Mouse (Mus musculus) liver, embryonic 16.5 days (tissue): ENCODE data around the gene Tnr. TPM values are rescaled to one million over a fixed set of nuclear protein-coding genes. Genes with fewer than 3 reads are reported as not detected.

Experiments
- ATAC-seq: fragments of 200-750 bp; cut with Nextera tagmentation; 2 replicates; pipeline ENCODE4 v1.8.0; 2017; ENCODE audit warnings: low read depth, mild to moderate bottlenecking, moderate number of reproducible peaks, moderate library complexity
- H3K27ac ChIP-seq: fragments of 300-500 bp; sonication (generic); 2 replicates; pipeline ENCODE4 v1.5.1; 2014; ENCODE audit warnings: mild to moderate bottlenecking, low read length
- H3K27me3 ChIP-seq: fragments of 300-500 bp; sonication (generic); 2 replicates; pipeline ENCODE4 v1.6.1; 2014; ENCODE audit warnings: low read depth, low read length, mixed read lengths; ENCODE audit not compliant: control insufficient read depth, insufficient read depth
- H3K36me3 ChIP-seq: fragments of 300-500 bp; sonication (generic); 2 replicates; pipeline ENCODE4 v1.6.1; 2014; ENCODE audit warnings: mild to moderate bottlenecking; ENCODE audit not compliant: control insufficient read depth, insufficient read depth
- H3K4me1 ChIP-seq: fragments of 300-500 bp; sonication (generic); 2 replicates; pipeline ENCODE4 v1.6.1; 2014; ENCODE audit warnings: low read depth, low read length, mixed read lengths; ENCODE audit not compliant: control insufficient read depth
- H3K4me2 ChIP-seq: fragments of 300-500 bp; sonication (generic); 2 replicates; pipeline ENCODE4 v1.6.1; 2014; ENCODE audit warnings: low read depth, low read length, mixed read lengths
- H3K4me3 ChIP-seq: fragments of 300-500 bp; sonication (generic); 2 replicates; pipeline ENCODE4 v1.5.1; 2014; ENCODE audit warnings: low read depth, mild to moderate bottlenecking, low read length
- H3K9ac ChIP-seq: fragments of 300-500 bp; sonication (generic); 2 replicates; pipeline ENCODE4 v1.6.1; 2014; ENCODE audit warnings: low read depth, low read length
- H3K9me3 ChIP-seq: fragments of 300-500 bp; sonication (generic); replicated peaks from 2 replicates; pipeline ENCODE4 v1.6.1; 2016; ENCODE audit warnings: low read length; ENCODE audit not compliant: control insufficient read depth
- WGBS: fragments of 180-500 bp; shearing (Covaris S2); extraction: QIAGEN DNeasy Blood & Tissue Kit; methylation state at CpG from one replicate; pipeline ENCODE4 v1.1.7; 2014; ENCODE audit not compliant: insufficient replicate concordance; 5-methylcytosine and 5-hydroxymethylcytosine counted together
- polyA plus RNA-seq: library from polyadenylated mRNA; unstranded; fragments of >200 nt; fragmentation: Nextera tagmentation; extraction: Ambion mirVana; gene quantifications from 2 replicates; pipeline ENCODE4 v1.2.1, GENCODE M21; 2015

Tnr gene
- polyA plus RNA-seq, 1 experiment from 2014 or later = 0.02 TPM

GRCm38 (mm10) chr1:159809493-159809892 lies 285.9 kb downstream of the Tnr start:
- no peaks in the 10 kb centered on the region for H3K27me3 ChIP-seq
- H3K4me3 ChIP-seq = no peak overlapping the region
- no peaks in the 10 kb centered on the region for H3K9me3 ChIP-seq
- WGBS = 21% methylated on average over 3 of the region's 3 CpGs
- H3K9ac ChIP-seq = no peak overlapping the region
- H3K36me3 ChIP-seq = no peaks in the 10 kb centered on the region
- no peak overlapping the region for H3K4me2 ChIP-seq
- no peaks in the 10 kb centered on the region; the same call in 1 of the 2 replicates for H3K4me1 ChIP-seq
- ATAC-seq = no peak
- H3K27ac ChIP-seq = no peak overlapping the region

DNA sequence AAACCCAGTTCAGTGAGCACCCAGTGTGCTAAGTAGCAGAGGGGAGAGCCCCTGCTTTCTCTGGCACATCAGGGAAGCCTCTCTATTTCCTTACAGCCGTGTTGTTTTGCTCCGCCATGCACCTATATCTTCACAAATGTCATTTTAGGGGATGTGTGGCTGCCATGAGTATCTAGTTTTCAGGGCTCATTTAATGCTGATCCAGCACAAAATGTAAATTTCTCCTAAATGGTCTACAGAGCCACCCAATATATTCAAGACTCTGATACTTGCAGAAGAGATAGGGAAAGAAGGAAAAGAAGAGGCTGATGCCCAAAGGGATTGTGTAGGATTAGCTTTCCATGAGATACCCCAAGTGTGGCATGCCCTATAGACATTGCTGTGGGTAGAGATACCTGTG lies 288.2 kb downstream of the Tnr start:
- H3K27me3 ChIP-seq = no peaks in the 10 kb centered on the region
- H3K4me2 ChIP-seq = no peak overlapping the region
- WGBS = 51% methylated on average over 2 of the region's 2 CpGs
- H3K9me3 ChIP-seq = no peaks in the 10 kb centered on the region
- no peak overlapping the region for H3K27ac ChIP-seq
- H3K4me3 ChIP-seq = no peak overlapping the region
- H3K36me3 ChIP-seq = no peaks in the 10 kb centered on the region
- no peak overlapping the region for H3K9ac ChIP-seq
- no peaks in the 10 kb centered on the region; the same call in 1 of the 2 replicates for H3K4me1 ChIP-seq
- ATAC-seq = no peak

DNA sequence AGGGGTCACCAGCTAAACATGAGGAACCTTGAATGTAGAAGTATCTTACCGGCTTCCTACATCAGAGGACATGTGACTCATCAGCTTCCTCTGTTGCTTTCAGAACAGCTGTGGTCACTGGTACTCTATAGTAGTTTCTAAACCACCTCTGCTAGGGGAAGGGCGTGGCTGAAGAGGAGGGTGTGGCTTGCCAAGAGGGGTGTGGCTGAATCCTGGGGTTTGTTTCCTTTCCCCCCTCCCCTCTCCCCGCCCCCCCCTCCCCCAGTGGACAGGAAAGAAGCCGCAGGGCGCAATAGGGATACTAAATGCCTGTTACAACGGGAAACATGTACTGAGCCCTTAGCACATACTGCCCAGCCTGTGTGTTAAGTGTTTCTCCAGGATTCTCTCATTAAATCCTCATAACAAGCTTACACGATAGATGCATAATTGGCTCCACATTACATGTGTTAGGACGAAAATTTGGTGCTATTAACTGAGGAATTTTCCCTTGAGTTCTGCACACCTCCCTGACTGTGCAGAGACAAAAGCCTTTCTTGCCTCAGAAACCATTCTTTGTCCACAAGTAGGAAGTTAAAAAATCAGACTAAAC lies 289.3 kb downstream of the Tnr start:
- 2% methylated on average over 7 of the region's 8 CpGs for whole genome bisulfite sequencing
- H3K4me3 ChIP-seq = no peak overlapping the region
- H3K27me3 ChIP-seq = no peaks in the 10 kb centered on the region
- no peak overlapping the region for H3K9ac ChIP-seq
- no peak overlapping the region for H3K4me2 ChIP-seq
- H3K36me3 ChIP-seq = no peaks in the 10 kb centered on the region
- H3K27ac ChIP-seq = no peak overlapping the region
- no peaks in the 10 kb centered on the region; the same call in 1 of the 2 replicates for H3K4me1 ChIP-seq
- ATAC-seq = peak; percentile 72
- H3K9me3 ChIP-seq = no peaks in the 10 kb centered on the region

- Histone ChIP-seq H3K4me1 (no peaks in the 10 kb centered on the region; the same call in 1 of the 2 replicates), H3K27me3 (no peaks in the 10 kb centered on the region), H3K9me3 (no peaks in the 10 kb centered on the region), H3K4me2 (no peak overlapping the region), H3K36me3 (no peaks in the 10 kb centered on the region), H3K9ac (no peak overlapping the region), H3K27ac (no peak overlapping the region), H3K4me3 (no peak overlapping the region)
- 9% methylated on average over 3 of the region's 3 CpGs for WGBS
- no peak for ATAC-seq
Observed at GRCm38 (mm10) chr1:159814348-159814747, 290.8 kb downstream of the Tnr start.

GRCm38 (mm10) chr1:159816614-159817371 lies 293.2 kb downstream of the Tnr start:
- H3K36me3 ChIP-seq = no peaks in the 10 kb centered on the region
- H3K4me3 ChIP-seq = no peak overlapping the region
- no peak for ATAC-seq
- H3K27ac ChIP-seq = no peak overlapping the region
- no peaks in the 10 kb centered on the region for H3K27me3 ChIP-seq
- no peak overlapping the region for H3K9ac ChIP-seq
- no peaks in the 10 kb centered on the region; the same call in 1 of the 2 replicates for H3K4me1 ChIP-seq
- no peak overlapping the region for H3K4me2 ChIP-seq
- H3K9me3 ChIP-seq = no peaks in the 10 kb centered on the region
- WGBS = 44% methylated on average over 8 of the region's 8 CpGs

DNA sequence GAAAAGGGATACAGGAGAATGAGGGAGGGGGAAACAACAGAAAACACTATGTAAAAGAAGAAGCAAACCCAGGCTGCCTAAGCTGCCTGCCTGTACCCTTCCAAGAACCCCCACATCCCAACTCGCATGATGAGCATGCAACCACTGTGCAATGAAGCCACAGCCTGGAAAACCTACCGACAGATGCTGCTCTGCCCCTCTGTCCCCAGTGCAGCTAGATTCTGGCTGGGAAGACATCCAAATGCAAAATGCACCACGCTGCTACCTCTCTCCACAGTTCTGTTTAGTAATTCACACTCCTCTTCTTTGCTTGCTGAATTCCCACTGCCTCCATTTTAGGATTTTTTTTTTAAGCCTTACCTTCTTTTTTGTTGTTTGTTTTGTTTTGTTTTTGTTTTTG lies 295.9 kb downstream of the Tnr start:
- Histone ChIP-seq H3K4me1 (no peaks in the 10 kb centered on the region), H3K27ac (no peak overlapping the region), H3K27me3 (no peaks in the 10 kb centered on the region), H3K4me3 (no peak overlapping the region), H3K9ac (no peak overlapping the region), H3K4me2 (no peak overlapping the region), H3K9me3 (no peaks in the 10 kb centered on the region), H3K36me3 (no peaks in the 10 kb centered on the region)
- ATAC-seq = no peak
- 46% methylated on average over 3 of the region's 3 CpGs for WGBS

DNA sequence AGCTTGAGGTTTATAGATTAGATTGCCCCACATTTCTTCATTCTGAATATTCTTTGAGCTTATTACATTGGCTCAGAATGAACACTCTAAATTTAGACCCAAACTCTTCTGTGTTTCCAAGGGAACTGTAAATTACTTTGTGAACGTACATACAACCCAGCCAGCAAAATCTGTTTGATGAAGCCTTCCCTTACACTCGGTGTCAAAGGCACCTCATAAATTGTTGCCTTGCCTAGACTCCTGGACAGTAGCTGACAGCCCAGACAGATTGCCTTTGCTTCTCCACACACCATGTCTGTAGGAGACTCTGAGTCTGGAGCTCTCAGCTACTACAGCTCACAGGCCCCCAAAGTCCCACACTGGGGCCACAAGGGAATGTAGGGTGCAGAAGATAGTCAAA lies 298.8 kb downstream of the Tnr start:
- Histone ChIP-seq H3K4me3 (no peak overlapping the region), H3K36me3 (no peaks in the 10 kb centered on the region), H3K4me1 (no peaks in the 10 kb centered on the region), H3K4me2 (no peak overlapping the region), H3K27me3 (no peaks in the 10 kb centered on the region), H3K9me3 (no peaks in the 10 kb centered on the region), H3K9ac (no peak overlapping the region), H3K27ac (no peak overlapping the region)
- WGBS = 51% methylated on average over 2 of the region's 2 CpGs
- no peak for ATAC-seq

DNA sequence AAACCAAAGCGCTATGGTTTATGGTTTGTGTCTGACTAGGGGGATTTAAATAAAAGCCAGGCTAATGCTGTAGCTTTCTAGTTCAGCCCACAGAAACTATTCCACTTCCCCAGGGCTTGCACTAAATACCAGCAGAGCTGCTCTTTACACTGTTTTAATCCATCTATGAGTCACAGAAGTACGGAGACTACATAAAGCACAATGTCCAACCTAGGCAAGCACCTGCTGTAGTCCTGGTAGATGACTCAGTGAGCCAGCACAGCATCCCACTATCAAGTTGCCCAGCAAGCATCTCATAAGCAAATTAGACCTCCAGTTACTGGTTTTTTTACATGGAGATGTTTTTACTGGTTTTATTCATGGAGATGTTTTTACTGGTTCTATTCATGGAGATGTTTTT lies 305.0 kb downstream of the Tnr start:
- no peaks in the 10 kb centered on the region for H3K9me3 ChIP-seq
- H3K4me3 ChIP-seq = no peak overlapping the region
- 67% methylated on average over 2 of the region's 2 CpGs for WGBS
- H3K4me1 ChIP-seq = no peaks in the 10 kb centered on the region
- no peak overlapping the region for H3K4me2 ChIP-seq
- H3K27ac ChIP-seq = no peak overlapping the region
- no peak for ATAC-seq
- no peaks in the 10 kb centered on the region for H3K36me3 ChIP-seq
- no peak overlapping the region for H3K9ac ChIP-seq
- no peaks in the 10 kb centered on the region for H3K27me3 ChIP-seq

GRCm38 (mm10) chr1:159833165-159833564 lies 309.6 kb downstream of the Tnr start:
- Histone ChIP-seq H3K9me3 (no peaks in the 10 kb centered on the region), H3K9ac (no peak overlapping the region), H3K36me3 (no peaks in the 10 kb centered on the region), H3K4me2 (no peak overlapping the region), H3K4me3 (no peak overlapping the region), H3K27me3 (no peaks in the 10 kb centered on the region), H3K4me1 (no peaks in the 10 kb centered on the region), H3K27ac (no peak overlapping the region)
- WGBS = 63% methylated on average over 2 of the region's 2 CpGs
- no peak for ATAC-seq
